Mouse (Mus musculus) cerebral cortex, adult 2 months (tissue): ENCODE measurements around the gene Tmsb10.

ENCODE experiments used
- WGBS: fragments of 180-500 bp; shearing (Covaris S2); methylation state at CpG from one replicate; pipeline ENCODE4 v1.1.7; 2018; 5-methylcytosine and 5-hydroxymethylcytosine counted together

The Tmsb10 gene

DNA sequence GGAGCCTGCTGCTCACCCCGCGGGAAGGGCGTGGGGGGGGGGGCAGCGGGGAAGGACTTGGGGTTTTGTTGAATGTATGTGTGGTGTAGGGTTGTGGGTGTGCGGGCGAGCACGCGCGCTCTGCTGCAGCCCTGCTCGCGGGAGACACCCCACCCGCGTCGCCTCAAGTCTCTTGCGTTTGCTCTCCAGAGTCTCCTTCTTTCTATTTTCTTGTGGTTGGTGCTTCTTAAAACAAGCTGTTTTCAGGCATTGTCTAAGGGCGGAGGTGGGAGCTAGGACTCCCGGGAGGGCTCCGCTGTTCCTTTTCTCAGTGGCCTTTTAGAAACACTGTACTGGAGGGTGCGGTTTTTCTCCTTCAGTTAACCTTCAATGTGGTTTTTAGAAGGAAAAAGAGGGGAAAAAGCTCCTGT is at the start of gene Tmsb10:
Tmsb10 (minus strand) TSS at position 87 of the 410 bp plus-strand sequence.
- WGBS = 2% methylated on average over 19 of the region's 19 CpGs

DNA sequence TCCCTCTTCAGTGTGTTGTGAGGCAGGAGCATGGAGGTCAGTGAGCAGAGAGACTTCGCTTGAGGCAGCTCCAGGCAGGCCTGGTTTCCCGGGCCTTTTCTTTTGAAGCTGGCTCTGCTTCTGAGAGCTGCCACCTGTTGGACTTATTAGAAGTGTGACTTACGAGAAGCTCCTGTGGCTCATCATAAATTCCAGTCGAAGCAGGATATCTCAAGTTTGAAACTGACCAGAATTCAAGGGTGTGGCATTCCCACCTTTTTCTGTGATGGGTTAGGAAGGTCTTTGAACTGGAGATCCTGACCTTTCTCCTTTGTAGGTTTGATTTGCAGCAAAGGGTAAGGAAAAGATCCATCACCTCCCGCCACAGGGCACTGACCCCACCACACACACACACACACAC is 45.1 kb upstream of the Tmsb10 start:
- 95% methylated on average over 5 of the region's 5 CpGs for WGBS

DNA sequence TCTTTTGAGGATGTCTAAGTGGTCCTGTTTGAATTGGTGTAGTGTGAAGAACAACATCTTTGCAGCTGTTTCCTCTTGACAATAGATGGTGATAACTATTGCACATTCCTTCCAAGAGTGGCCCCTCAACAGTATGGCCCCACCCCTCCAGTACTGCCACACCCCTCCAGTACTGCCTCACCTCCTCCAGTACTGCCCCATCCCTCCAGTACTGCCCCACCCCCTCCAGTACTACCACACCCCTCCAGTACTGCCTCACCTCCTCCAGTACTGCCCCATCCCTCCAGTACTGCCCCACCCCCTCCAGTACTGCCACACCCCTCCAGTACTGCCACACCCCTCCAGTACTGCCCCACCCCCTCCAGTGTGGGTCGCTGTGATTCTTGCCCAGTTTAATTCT is 43.8 kb upstream of the Tmsb10 start:
- WGBS = 52% methylated on average over 1 of the region's 1 CpGs

DNA sequence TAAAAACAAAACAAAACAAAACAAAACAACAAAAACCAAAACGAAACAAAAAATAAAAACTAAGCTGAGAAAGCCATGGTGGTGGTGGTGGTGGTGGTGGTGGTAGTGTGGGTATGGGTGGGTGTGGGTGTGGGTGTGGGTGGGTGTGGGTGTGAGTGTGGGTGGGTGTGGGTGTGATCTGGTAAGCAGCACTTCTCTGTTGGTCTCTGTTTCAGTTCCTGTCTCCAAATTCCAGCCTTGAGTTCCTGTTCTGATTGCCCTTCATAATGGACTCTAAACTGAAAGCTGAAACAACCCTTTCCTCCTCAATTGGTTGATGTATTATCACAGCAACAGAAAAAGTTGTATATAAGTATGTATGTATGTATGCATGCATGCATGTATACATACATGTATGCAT is 40.3 kb upstream of the Tmsb10 start:
- WGBS = 95% methylated on average over 1 of the region's 1 CpGs

DNA sequence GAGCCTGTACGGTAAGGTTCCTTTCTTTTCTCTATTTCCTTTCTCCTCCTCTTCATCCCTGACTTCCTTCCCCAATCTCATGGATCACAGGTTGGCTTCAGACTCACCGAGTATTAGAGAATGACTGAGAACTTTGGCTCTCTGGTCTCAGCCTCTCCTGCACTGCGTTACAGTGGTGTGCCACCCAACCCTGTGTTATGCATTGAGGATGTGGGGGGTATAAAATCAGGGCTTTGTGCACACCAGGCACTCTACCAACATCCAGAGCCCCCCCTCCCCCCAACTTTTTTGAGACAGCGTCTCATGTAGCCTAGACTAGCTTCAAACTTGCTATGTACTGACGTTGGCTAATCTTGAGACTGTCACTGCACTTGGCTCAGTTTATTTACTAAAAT is 35.1 kb upstream of the Tmsb10 start:
- 85% methylated on average over 5 of the region's 5 CpGs for WGBS

DNA sequence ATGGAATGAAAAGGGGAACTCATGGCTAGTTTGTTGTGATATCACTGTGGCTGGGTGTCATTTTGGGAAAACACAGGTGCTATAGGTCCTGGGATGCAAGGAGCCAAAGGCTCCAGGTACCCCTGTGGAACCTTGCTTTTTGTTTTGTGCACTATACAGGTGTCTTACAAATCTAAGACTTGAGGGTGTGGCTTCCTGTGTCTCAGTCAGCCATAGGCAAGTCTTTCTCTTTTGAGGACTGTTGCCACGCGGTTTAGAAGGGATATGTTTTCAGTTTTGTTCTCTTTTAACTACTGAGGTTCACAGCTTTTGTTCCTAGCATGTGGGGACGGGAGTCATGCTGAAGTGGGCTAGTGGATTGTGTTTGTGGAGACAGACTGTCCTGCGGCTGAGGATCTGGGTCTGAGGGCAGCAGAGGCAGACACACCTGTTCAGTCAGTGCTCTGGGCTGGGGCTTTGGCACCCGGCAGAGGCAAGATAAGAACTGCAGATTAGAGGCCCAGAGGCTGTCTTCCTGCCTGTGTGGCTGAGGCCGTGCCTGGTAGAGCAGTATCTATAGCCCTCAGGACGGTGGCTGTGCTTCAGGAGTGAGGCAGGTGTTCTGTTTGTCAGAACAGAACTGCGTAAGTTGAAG is 34.6 kb upstream of the Tmsb10 start:
- 90% methylated on average over 8 of the region's 8 CpGs for WGBS

DNA sequence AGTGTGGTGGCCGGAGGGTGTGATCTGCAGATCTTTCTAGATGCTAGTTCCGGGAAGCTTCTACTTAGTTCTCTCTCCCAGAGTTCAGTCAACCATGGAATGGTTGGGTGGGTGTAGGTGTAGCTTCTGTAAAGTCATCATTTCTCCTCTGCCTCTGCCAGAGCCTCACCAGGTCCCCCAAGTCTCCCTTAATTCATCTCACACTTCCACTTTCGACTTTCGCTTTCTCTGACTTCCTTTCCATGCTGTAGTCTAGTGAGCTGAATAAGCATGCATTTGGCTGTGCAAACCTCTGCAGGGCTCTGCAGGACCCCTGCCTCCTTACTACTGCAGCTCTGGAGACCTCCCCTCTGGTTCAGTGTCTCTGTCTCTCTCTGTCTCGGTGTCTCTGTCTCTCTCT is 31.7 kb upstream of the Tmsb10 start:
- 79% methylated on average over 5 of the region's 5 CpGs for whole genome bisulfite sequencing

DNA sequence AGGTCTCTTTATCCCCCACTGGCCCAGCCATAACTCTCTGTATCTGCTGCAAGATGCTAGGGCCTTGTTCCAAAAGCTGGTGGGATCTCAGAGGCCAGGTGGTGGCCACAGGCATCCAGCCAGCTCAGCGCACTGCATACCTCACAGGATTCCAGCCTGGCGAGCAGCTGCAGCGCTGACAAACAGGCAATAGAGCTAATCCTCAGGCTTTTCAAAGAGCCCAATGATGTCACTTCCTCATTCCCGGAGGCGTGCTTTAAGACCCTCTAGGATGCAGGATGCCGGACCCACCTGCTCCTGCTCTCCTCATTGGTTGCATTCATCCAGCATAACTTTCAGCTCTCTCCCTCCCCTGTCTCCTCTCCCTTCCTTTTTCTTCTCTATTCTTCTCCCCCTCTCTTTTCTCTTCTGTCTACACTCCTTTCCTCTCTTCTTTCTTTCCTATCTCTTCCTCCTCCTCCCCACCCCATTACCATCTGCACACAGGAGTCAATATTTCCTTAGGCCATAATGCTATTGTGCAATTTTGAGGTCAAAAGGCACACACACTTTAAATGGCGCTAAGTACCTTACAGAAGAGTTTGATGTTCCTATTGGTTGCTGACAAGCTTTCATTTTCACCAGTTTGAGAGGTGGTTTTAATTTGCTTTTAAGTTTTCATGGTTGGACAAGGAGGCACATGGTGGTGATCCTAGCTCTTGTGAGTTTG is 30.6 kb upstream of the Tmsb10 start:
- 39% methylated on average over 7 of the region's 7 CpGs for WGBS

DNA sequence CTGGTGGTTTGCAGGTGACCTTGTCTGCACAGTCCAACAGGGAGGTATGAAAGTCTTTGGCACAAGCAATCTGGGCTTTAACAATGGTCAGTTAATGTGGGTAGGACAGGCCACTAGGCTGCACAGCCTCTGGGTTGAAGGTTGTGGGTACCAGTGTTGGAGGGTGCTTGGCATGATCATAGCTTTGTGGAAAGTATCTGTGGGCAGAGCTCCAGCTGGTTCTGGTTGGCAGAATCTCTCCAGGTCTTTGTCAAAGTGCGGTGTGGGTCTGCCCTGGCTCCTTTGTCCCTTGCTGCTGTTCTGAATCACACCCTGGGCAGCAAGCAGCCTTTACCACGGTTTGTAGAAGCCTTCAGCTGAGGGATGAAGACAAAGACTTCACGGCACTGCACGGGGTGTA is 24.0 kb upstream of the Tmsb10 start:
- WGBS = 55% methylated on average over 4 of the region's 4 CpGs

DNA sequence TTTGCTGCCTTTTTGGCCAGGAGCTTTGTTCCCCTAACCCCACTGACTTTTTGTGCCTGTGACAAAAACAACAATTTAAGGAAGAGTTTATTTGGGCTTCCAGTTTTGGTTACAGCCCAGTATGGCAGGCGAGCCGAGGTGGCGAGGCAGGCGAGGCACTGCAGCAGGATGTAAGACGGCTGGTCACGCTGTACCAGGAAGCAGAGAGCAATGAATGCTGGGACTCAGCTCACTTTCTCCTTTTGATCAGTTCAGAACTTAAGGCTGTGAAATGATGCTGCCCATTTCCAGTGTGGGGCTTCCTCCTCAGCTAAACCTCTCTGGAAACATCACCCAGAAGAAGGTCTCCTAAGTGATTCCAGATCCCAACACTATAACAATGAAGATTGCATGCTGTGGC is 23.3 kb upstream of the Tmsb10 start:
- 50% methylated on average over 6 of the region's 6 CpGs for WGBS

DNA sequence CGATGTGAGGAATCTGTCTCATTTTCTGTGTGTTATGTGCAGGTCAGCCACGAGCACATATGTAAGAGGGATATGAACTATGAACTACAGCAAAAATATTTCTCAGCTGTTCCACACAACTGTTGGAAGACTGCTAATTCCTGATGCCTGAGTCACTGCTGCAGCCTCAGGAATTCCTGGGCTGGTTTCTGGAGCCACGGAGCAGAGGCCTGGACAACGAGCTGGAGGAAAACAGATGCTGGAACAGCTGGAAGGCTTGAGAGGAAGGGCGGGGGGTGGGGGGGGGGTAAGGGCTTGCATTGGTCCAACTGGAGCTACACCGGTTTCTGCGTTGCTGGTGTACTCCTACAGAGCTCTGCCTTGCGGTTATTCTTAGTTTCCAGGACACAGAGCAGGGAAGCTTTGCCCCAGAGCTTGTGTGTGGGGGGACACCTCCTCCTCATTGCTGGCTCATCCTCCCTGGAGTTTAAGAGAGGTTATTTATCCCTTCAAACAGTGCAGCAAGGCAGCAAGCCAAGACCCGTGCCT is 22.6 kb upstream of the Tmsb10 start:
- WGBS = 24% methylated on average over 9 of the region's 9 CpGs

DNA sequence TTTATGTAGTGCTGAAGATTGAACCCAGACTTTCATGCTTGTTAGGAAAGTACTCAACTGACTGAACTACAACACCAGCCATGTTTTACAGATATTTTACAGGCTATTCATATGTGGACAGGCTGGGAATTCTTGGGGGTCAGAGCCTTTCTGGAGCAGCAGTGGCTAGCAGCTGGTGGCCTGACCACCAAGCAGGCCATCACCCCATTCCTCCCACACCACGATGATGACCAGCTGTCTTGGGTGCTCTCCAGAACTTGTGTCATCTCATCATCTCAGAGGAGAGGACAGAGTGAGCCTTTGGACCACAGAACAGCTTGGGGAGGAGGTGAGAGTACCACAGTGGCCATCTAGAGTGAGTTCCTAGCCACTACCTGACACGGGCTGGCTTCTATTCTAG is 18.3 kb upstream of the Tmsb10 start:
- WGBS = 86% methylated on average over 2 of the region's 2 CpGs

DNA sequence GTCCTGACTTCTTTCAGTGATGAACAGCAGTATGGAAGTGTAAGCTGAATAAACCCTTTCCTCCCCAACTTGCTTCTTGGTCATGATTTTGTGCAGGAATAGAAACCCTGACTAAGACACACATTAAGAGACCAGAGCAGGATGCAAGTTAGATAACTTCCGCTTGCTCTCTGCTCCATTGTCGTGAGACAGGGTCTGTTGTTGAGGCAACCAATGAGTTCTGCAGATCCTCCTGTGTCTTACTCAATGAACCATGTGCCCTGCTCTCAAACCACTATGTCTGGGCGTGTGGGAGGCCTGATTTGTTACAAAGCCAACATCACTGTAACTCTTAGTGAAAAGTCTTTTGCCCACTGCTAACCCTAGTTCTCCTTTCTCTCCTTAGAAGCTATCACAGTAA is 12.5 kb upstream of the Tmsb10 start:
- WGBS = 85% methylated on average over 3 of the region's 3 CpGs

DNA sequence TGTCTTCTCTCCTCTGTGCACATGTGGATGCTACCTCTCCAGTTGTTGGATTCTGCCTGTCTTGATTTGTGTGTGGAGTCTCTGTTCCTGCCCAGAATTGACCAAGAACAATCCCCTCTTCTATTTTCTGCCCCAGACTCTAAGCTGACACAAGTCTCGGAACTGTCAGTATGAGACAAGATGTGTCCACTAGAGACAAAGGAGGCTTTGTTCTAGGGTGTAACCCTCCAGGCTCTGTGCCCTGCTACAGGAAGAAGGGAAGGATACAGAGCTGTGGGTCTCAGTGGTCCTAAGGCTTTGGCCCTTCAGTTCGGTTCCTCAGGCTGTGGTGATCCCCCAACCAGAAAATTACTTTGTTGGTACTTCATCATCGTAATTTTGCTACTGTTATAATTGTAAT is 11.2 kb upstream of the Tmsb10 start:
- 73% methylated on average over 3 of the region's 3 CpGs for WGBS

DNA sequence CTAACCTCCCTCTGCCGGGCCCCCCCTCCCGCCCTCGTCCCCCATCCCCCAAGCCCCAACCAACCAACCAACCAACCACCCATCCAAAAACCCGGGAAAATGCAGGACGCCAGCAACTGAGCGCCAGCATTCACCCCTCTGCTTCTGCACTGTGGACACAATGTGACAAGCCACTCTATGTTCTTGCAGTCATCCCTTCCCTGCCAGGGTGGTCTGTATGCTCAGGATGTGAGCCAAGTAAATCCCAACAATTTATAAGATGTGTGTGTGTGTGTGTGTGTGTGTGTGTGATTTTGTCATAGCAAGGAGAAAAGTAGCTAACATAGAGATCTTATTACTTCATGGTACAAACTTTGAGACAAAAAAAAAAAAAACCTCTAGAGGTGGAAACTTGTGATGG is 6.7 kb upstream of the Tmsb10 start:
- 79% methylated on average over 6 of the region's 6 CpGs for whole genome bisulfite sequencing

DNA sequence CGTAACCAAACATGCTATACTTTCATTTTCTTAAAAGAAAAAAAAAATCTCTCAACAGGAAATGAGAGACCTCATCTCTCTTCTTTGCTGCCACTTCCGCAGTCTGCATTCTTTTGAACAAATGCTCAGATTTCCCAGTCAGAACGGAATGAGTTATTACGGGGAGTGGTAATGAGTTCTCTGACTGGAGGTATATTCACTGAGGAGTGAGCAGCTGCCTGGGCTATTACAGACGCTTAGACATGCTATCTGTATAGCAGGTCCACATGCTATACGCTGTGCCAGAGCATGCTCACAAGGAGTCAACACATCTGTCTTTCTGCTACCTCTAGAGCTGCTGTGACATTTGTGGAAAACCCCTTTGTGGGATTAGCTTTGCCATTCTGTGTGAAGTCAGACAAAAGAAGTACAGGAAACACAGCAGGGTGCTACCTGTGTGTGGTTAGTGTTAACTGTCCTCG is 3.8 kb upstream of the Tmsb10 start:
- WGBS = 76% methylated on average over 7 of the region's 7 CpGs

DNA sequence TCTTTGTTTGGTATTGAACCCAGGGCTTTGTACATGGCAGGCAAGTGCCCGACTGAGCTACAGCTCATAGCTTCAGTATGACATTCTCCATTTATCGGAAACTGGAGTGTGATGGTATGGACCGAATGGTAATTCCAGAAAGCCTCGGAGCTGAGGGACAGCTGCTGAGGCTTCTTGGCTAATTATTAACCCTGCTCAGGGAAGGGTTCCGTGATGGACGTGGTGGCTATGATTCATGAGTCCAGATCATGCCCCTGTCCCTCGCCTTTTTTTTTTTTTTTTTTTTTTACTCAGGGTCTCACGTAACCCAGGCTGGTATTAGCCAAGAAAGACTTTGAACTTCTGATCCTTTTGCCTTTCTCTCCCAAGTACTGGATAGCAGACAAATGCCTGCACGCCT is 3.1 kb upstream of the Tmsb10 start:
- 93% methylated on average over 9 of the region's 9 CpGs for WGBS

DNA sequence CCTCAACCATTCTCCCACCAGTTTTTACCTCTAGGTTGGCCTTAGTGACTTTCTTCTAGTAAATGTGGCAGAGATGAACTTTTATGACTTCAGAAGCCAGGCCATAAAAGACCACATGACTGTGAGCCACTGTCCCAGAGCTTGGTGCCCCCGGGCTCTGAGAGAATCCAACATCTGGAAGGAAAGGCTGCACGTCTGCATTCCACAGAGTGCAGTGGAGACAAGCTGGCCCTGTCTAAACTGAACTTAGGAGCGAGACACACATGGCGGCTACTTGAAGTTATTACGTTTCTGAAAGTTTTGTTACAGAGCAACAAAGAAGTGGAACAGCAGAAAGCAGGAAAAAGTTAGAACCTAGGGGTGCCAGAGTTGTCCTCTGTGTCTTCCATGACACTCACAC is 2.1 kb upstream of the Tmsb10 start:
- WGBS = 95% methylated on average over 5 of the region's 5 CpGs

DNA sequence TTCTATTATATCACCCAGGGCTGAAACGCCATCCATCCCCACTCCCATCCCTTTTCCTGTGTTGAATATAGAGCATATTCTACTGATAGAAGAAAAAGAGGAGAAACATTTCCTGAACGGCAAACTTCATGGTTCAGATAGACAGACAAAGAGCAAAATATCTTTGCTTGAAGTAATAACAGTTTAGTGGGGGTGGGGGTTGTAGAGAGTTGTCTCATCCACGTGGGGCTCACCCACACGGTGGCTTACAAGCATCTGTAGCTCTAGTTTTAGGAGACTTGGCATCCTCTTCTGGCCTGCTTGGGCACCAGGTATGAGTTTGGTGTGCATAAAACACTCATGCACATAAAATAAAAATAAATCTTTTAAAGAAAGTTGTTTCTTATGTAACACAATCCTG is 627 bp upstream of the Tmsb10 start:
- 33% methylated on average over 4 of the region's 4 CpGs for WGBS

DNA sequence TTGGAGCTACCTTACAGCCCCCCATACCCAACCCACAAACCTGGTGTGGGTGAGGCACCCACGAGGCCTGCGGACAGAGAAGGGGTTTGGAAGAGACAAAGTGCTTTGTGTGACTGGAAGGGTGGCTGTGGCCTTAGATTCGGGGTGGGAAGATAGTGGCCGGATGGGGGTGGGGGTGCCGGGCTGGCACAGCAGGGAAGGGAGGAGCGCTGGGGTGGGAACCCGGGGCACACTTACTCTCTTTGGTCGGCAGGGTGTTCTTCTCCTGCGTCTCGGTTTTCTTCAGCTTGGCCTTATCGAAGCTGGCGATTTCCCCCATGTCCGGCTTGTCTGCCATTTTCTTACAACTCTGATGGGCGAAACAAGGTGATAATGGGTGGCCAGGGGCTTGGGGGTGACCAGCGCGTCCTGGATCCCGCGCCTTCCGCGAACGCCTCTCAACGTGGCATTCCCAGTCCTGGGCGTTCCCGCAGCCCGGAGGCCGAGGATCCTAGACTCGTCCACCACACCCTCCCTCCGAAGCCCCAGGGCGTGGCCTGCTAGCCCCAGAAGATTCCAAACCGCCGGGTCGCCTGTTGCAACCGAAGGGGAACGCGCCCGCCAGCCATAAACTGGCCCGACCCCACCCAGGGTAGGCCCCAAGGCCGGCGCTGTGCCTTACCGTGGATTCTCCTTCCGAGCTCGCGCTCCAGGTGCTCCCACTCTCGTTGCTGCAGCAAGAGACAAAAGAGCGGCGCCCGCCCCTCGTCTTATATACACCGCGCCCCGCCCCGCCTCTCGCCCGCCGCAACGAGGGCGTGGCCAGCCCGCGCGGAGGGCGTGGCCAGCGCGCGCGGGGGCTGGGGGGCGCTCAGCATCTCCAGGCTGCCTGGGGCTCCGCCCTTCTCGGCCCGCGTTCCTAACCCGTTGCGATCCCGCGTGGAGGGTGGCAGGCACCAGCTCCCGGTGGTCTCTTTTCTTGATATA is 589 bp downstream of the Tmsb10 start:
- under 1% methylated on average over 74 of the region's 75 CpGs for WGBS

DNA sequence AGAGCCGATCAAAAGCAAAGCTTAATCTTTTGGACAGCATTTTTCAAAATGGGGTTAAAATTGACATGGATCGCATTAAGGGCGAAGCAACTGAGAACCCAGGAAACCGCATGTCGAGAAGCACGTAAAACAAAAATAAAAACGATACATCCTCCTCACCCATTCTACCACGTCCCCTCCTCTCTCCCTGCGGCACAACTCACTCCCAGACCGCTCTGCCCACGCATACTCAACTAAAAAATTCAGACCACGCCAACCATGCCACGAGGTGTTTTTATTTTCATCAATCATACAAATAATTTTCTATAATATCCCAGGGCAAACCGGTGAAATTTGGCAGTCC is 1.5 kb downstream of the Tmsb10 start:
- WGBS = 8% methylated on average over 14 of the region's 14 CpGs
